Mouse (Mus musculus) spleen, adult 18-20 months (tissue): ENCODE measurements at regions not wholly inside any gene's neighbourhood (a gene's known extent, or its start where the extent isn't known, plus 50 kb on each side); places are given as distances from the start of the nearest gene placed in this dataset.
"Not testable (repeated sequence)": the region's sequence is repeated elsewhere in the genome, so short reads cannot be mapped to it uniquely, and the experiment has no call there.

Experiments used
- DNase-seq, 2 experiments: peaks; one replicate each; pipeline ENCODE4 v3.0.0; 2022; ENCODE audit warnings: mixed read lengths in 2 of 2

DNA sequence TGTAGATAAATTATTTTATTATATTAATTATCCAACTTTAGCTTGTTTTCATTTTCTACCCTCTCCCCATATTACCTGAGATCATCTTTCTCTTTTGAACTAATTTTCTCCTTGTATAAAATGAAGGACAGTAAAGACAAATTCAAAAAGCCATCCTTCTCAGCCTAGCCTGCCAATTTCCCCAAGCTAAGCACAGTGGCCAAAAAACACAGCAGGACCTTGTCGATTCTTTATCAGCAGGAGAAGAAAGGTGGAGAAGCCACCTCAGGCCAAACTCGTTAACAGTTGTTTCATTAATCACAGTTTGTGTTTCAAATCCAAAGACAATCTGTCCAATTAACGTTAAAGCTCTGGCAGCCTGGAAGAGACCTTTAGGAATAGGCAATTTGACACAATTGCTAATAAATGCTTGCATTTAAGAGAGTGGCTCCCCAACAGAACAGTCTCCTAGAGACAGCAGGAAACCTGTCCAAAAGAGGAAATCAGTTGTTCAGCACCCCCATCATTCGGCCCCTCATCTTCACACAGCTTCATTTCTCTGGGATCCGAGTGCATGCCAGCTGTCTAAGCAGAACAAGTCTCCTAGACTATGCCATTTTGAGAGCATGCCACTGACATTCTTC lies 135.7 kb upstream of the Tlr4 start:
- DNase-seq = no peak

DNA sequence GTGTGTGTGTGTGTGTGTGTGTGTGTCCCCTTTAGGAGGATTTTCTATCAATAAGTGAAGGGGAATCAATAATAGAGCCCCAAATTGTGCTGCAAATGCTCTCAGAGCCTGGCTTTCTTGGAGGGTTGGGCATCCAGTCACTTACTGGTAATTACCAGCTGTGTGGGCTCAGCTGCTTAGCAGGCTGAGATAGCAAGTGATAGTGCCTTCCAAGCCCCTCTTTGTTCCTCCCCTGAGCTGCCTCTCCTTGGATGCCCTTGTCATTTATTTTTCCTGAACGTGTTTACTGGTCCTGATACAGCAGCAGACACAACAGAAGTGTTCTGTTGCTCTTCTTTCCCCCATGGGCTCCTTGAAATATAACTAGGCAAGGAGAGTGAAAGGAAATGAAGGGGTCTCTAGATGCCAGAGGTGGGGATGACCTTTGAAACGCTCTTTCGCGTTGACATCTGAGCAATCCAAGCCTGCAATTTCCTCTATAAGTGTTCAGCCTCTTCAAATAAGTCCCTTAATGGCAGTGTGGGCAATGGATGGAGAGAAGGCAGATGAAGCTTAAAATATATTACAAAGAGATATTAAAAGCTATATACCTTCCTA lies 133.3 kb upstream of the Tlr4 start:
- no peak for DNase-seq

DNA sequence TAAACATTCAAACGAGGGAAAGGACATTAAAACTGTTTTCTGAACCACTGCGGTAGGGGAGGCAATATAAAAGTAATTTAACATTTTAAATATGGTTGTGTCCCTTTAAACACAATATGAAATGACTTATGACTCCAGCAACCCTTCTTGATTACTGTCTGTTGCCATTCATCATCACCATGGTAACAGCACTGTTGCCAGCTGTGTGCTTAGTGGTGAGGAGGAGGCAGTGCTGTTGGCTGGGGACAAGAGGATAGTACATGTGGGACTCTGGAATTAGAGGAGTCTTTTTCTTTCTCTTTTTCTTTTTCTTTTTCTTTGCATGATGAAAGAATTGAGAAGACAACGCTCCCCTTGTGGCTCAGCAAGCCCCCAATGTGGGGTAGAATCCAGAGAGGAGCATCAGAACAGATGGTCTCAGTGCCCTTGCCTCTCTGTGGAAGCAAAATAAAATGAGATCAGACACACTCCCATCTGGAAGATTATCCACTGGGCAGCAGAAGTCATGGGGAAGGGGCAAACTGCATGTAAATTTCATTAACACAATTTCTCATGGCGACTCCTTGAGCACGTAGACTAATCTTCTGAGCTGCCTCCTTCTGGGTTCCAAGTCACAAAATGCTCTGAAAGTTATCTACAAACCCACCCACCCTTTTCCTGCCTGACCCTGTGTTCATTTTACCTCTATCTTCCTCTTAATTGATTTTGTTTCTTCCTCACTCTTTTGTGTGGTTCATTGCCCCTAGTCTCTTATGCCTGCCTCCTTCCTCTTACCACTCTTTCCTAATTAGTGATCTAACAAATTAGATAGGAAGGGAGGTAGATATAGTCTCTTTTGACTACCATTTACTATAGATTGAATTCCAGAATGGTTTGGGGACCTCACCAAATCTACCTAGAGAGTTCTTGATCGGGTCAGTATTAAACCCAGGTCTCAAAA lies 111.3 kb upstream of the Tlr4 start:
- DNase-seq = no peak

DNA sequence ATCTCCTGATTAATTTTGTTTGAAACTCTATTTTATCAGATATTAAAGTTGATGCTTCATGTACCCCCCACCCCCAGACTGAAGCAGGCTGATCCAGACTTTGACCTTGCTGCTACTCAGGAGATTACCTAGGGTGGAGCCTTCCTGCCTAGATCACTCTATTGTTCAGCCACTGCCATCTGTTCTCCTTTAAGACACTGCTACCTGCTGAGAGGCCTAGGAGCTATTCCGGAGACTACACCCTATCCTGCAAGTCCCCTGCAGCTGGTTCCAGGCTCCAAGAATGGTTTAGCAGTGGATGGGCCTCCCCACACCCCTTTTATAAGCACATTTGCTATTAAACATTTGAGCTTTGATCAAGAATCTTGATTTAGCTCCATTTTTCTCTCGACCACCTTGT lies 90.0 kb upstream of the Tlr4 start:
- no peak for DNase-seq

DNA sequence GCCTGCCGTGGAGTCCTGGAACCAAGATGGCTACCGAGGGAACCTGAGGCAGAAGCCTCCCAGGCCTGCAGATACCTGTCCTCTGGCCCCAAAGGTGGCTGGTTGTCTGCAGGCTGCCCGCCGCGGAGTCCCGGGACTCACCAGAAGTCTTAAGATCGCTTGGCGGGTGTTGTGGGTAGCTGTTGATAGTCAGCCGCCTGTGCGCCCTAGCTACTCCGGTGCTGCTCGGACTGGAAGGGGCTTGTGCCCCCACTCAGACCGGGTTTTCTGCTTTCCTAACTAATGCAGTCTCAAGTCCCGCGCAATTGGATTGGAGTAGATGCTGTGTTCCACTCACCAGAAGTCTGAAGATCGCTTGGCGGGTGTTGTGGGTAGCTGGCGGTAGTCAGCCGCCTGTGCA lies 84.0 kb upstream of the Tlr4 start:
- not testable (repeated sequence) for DNase-seq

DNA sequence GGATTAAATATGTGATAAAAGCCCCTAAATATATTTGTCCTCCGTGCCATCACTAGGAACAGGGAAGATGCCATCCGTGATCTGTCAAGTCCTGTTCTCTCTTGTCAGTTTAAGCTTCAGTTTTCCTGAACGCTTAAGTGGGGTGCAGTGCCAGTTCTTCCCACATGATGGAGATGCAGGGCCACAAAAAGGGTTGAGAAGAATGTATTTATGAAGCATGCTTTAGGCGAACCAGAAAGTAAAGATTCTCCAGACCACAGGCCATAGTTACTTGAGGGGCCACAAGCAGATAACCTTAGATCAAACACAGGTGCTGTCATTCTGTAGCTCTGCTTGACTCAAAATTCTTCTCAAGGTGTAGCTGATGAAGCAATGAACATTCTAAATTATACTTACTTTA lies 58.6 kb upstream of the Tlr4 start:
- DNase-seq = peak in 1 of 2 experiments; percentile 56
